Mouse (Mus musculus) lung, postnatal 25 days (tissue): ENCODE measurements at regions not wholly inside any gene's neighbourhood (a gene's known extent, or its start where the extent isn't known, plus 50 kb on each side); places are given as distances from the start of the nearest gene placed in this dataset.

Experiments
- DNase-seq: peaks from one replicate; pipeline ENCODE4 v3.0.0; 2022; ENCODE audit warnings: low spot score

GRCm38 (mm10) chr9:112715197-112715762 is 479.5 kb upstream of the Arpp21 start:
- DNase-seq, result no peak

- DNase-seq, result no peak
Observed at GRCm38 (mm10) chr9:112678866-112679265, 443.1 kb upstream of the Arpp21 start.

GRCm38 (mm10) chr9:112675232-112675631 is 439.5 kb upstream of the Arpp21 start:
- DNase-seq, result no peak
